Mouse (Mus musculus): ENCODE measurements at regions not wholly inside any gene's neighbourhood (a gene's known extent, or its start where the extent isn't known, plus 50 kb on each side); places are given as distances from the start of the nearest gene placed in this dataset.

DNA sequence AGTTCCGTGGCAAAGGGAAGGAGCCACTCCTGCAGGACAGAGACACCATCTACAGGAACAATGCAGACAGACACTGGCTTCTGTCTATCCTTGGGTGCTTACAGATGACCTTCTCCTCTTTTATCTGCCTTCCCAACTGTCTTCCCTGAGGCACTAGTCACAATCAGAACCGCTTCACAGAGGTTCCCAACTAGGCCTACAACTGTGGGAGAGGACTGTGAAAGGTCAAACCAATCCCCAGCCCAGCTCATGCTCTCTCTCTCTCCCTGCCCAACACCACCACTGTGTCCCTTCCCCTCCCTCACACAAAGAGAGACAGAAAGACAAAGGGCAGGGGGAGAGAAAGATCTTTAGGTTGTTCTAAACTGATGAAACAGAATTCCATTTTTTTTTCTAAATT, 61.3 kb downstream of the Tmem17 start:
- H3K4me1 ChIP-seq (ENCODE audit: insufficient read depth), result no peaks in the 10 kb centered on the region
- 33% methylated on average over 2 of the region's 2 CpGs for WGBS (ENCODE audit: insufficient replicate concordance)
- H3K4me3 ChIP-seq (ENCODE audit: low read depth, low read length), result no peak overlapping the region
- H3K9me3 ChIP-seq (ENCODE audit: low read length), result 0 out of 2 replicates have a peak, but pooled peaks cover 2% of the 10 kb centered on the region
- no peak overlapping the region for H3K9ac ChIP-seq (replicated peaks)
- DNase-seq, result no peak
- H3K27ac ChIP-seq (ENCODE audit: low read depth), result no peak overlapping the region
- H3K27me3 ChIP-seq (ENCODE audit: insufficient read depth, low read length), result no peaks in the 10 kb centered on the region
- no peak overlapping the region for H3K4me2 ChIP-seq (ENCODE audit: low read depth, low read length)
- ATAC-seq, result no peak
- no peaks in the 10 kb centered on the region for H3K36me3 ChIP-seq (replicated peaks; ENCODE audit: insufficient read depth, low read length)
- TF ChIP-seq CTCF (IDR thresholded peaks at IDR 0.05; ENCODE audit: low read depth) (no peak), EP300 (IDR thresholded peaks at IDR 0.05; ENCODE audit: low read depth) (no peak)

DNA sequence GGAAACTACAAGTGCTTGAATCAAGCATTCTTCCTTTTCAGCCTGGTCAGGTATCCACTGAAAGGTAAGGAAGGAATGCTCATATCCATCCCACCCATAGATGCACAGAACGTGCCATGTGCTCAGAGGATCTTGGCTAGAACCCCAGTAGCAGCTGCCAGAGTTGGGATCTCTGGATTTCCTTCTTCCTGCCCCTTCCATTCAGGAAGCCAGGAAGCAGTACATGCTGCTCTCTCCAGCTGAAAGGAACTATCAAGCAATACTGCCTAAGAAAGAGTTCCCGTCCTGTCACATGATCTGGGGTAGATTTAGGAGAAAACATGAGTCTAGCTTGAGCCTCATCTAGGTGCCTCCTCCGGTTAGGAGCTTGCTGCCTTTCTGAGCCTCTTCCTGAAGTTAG, 61.9 kb downstream of the Tmem17 start:
- H3K36me3 ChIP-seq (replicated peaks; ENCODE audit: insufficient read depth, low read length), result no peaks in the 10 kb centered on the region

DNA sequence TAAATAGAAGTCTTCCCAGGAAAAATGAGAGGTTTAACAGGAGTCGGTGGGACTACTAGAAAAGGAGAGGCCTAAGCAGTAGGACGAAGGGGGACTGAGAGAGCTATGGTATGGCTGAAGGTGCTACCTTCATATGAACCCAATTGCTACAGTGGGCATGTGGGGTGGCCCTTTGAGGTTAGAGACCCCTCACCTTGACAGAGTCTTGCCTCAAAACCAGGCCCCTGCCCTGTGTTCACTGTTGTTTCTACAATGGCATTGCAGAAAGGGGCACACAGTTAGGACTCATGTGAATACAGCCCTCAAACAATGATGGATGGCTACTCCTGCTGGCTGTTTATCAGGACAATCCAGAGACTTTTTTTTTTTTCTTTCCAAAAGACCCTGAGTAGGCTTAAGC, 62.6 kb downstream of the Tmem17 start:
- Histone ChIP-seq H3K4me1 (ENCODE audit: insufficient read depth) (no peaks in the 10 kb centered on the region), H3K4me2 (ENCODE audit: low read depth, low read length) (no peak overlapping the region), H3K36me3 (replicated peaks; ENCODE audit: insufficient read depth, low read length) (no peaks in the 10 kb centered on the region), H3K9ac (replicated peaks) (no peak overlapping the region), H3K27ac (ENCODE audit: low read depth) (no peak overlapping the region), H3K9me3 (ENCODE audit: low read length) (0 out of 2 replicates have a peak, but pooled peaks cover 2% of the 10 kb centered on the region), H3K27me3 (ENCODE audit: insufficient read depth, low read length) (no peaks in the 10 kb centered on the region), H3K4me3 (ENCODE audit: low read depth, low read length) (no peak overlapping the region)
- TF ChIP-seq EP300 (IDR thresholded peaks at IDR 0.05; ENCODE audit: low read depth), result no peak
- TF ChIP-seq CTCF (IDR thresholded peaks at IDR 0.05; ENCODE audit: low read depth), result no peak
- DNase-seq, result no peak
- WGBS (ENCODE audit: insufficient replicate concordance), result 84% methylated on average over 2 of the region's 2 CpGs
- no peak for ATAC-seq

More for the DNA sequence above, 61.9 kb downstream of the Tmem17 start:
- DNase-seq (no peak), ATAC-seq (no peak)
- no peaks in the 10 kb centered on the region for H3K4me1 ChIP-seq (ENCODE audit: insufficient read depth)
- H3K4me2 ChIP-seq (ENCODE audit: low read depth, low read length), result no peak overlapping the region
- H3K9ac ChIP-seq (replicated peaks), result no peak overlapping the region
- TF ChIP-seq CTCF (IDR thresholded peaks at IDR 0.05; ENCODE audit: low read depth), result no peak
- no peak for TF ChIP-seq EP300 (IDR thresholded peaks at IDR 0.05; ENCODE audit: low read depth)
- H3K27ac ChIP-seq (ENCODE audit: low read depth), result no peak overlapping the region
- H3K4me3 ChIP-seq (ENCODE audit: low read depth, low read length), result no peak overlapping the region
- no peaks in the 10 kb centered on the region for H3K27me3 ChIP-seq (ENCODE audit: insufficient read depth, low read length)
- WGBS (ENCODE audit: insufficient replicate concordance), result 67% methylated on average over 3 of the region's 3 CpGs
- H3K9me3 ChIP-seq (ENCODE audit: low read length), result 0 out of 2 replicates have a peak, but pooled peaks cover 2% of the 10 kb centered on the region

DNA sequence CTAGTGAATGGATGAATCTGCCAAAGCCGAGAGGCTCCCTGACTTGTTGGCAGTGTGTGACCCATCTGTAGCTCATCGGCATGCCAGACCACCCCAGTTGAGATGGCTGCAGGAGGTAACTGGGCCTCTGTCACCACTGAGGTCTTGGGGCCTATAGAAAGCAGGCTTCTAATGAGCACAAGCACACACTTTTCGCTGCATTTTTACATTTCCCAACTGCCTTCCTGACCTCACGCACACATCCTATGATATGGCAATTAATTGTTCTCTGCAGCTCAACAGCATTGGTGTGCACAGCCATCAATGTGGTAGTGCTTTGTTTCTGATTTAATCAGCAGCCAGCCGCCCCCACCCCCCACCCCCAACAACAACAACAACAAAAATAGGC, 72.2 kb downstream of the Tmem17 start:
- Histone ChIP-seq H3K36me3 (replicated peaks; ENCODE audit: insufficient read depth, low read length) (no peaks in the 10 kb centered on the region), H3K4me1 (ENCODE audit: insufficient read depth) (peaks cover 3% of the 10 kb centered on the region; the same call in 1 of the 2 replicates), H3K9ac (replicated peaks) (no peak overlapping the region), H3K9me3 (ENCODE audit: low read length) (no peaks in the 10 kb centered on the region), H3K4me2 (ENCODE audit: low read depth, low read length) (peak overlapping the region; percentile 53; the same call in 1 of the 2 replicates), H3K27ac (ENCODE audit: low read depth) (no peak overlapping the region; the same call in 1 of the 2 replicates), H3K4me3 (ENCODE audit: low read depth, low read length) (no peak overlapping the region), H3K27me3 (ENCODE audit: insufficient read depth, low read length) (no peaks in the 10 kb centered on the region)
- TF ChIP-seq CTCF (IDR thresholded peaks at IDR 0.05; ENCODE audit: low read depth), result no peak
- TF ChIP-seq EP300 (IDR thresholded peaks at IDR 0.05; ENCODE audit: low read depth), result no peak
- ATAC-seq (no peak), DNase-seq (no peak)
- 45% methylated on average over 5 of the region's 5 CpGs for WGBS (ENCODE audit: insufficient replicate concordance)

DNA sequence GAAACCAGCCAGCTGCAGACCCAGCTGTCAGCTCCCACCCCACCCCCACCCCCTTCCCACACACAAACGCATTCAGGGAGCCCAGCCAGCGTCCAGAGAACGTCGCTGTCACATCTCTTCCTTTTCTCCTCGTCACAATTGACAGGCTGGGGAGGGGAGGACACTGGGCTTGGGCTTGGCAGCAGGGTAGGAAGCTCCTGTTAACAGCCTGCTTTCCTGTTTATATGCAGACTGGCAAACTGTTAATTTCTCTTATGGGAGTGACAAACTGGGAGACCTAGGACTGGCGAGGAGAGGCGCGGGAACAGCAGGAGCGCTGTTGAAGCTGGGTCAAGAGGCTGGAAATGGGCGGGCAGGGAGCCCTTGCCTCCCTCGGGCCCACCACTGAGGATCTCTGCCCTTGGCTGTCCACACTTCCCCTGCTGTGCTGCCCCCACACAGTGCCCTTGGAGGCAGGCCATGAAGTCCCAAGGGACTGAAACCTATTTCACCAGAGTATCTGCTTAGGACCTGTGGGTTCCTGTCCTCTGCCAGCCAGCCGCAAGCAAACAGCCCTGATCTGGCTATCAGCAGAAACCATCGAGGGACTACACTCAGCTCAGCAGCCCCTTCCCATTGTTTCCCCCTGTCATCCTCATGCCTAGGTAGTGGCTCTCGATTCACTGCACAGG, 72.7 kb downstream of the Tmem17 start:
- H3K4me1 ChIP-seq (ENCODE audit: insufficient read depth), result peaks cover 3% of the 10 kb centered on the region; the same call in 1 of the 2 replicates
- TF ChIP-seq EP300 (IDR thresholded peaks at IDR 0.05; ENCODE audit: low read depth) (no peak), CTCF (IDR thresholded peaks at IDR 0.05; ENCODE audit: low read depth) (no peak)
- DNase-seq (peak; percentile 21), ATAC-seq (peak; percentile 31; the same call in 1 of the 2 replicates)
- no peaks in the 10 kb centered on the region for H3K9me3 ChIP-seq (ENCODE audit: low read length)
- H3K36me3 ChIP-seq (replicated peaks; ENCODE audit: insufficient read depth, low read length), result no peaks in the 10 kb centered on the region
- no peaks in the 10 kb centered on the region for H3K27me3 ChIP-seq (ENCODE audit: insufficient read depth, low read length)
- H3K4me2 ChIP-seq (ENCODE audit: low read depth, low read length), result peak overlapping the region; percentile 53
- peak overlapping the region; percentile 18; the same call in 1 of the 2 replicates for H3K27ac ChIP-seq (ENCODE audit: low read depth)
- 9% methylated on average over 14 of the region's 14 CpGs for WGBS (ENCODE audit: insufficient replicate concordance)
- H3K9ac ChIP-seq (replicated peaks), result 0 out of 2 replicates have a peak overlapping the region, but pooled peaks have one; percentile 48
- no peak overlapping the region for H3K4me3 ChIP-seq (ENCODE audit: low read depth, low read length)

DNA sequence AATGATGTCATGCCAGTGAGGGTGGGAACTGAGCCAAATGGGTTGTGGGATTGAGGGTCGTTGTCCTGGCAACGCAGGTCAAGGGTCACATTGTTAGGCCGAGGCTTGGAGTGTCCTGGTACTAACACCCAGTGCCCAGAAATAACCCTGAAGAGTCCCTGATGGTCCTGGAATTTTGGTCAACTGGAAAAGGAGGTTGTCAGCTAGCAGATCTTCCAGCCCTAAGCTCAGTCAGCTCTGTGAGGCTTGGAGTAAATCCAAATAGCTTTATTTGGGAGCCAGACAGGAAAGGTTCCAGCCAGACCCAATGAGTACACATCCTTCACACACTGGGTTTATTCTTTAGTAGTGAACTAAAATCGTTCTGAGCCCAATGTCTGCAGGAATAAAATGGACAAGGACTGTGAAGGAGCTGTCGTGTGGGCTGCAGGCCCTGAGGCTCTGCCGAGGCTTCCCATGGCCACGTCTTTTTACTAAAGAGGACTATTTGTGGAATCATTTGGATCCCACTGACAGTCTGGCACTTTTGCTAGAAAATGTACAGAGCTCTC, 75.9 kb downstream of the Tmem17 start:
- H3K36me3 ChIP-seq (replicated peaks; ENCODE audit: insufficient read depth, low read length), result no peaks in the 10 kb centered on the region
- H3K27me3 ChIP-seq (ENCODE audit: insufficient read depth, low read length), result no peaks in the 10 kb centered on the region
- DNase-seq (peak; percentile 28), ATAC-seq (peak; percentile 38; the same call in 1 of the 2 replicates)
- H3K27ac ChIP-seq (ENCODE audit: low read depth), result peak overlapping the region; percentile 44; the same call in 1 of the 2 replicates
- no peak overlapping the region for H3K9ac ChIP-seq (replicated peaks)
- H3K4me3 ChIP-seq (ENCODE audit: low read depth, low read length), result no peak overlapping the region
- TF ChIP-seq EP300 (IDR thresholded peaks at IDR 0.05; ENCODE audit: low read depth) (no peak), CTCF (IDR thresholded peaks at IDR 0.05; ENCODE audit: low read depth) (no peak)
- no peaks in the 10 kb centered on the region for H3K9me3 ChIP-seq (ENCODE audit: low read length)
- WGBS (ENCODE audit: insufficient replicate concordance), result 60% methylated on average over 7 of the region's 7 CpGs
- no peak overlapping the region for H3K4me2 ChIP-seq (ENCODE audit: low read depth, low read length)
- H3K4me1 ChIP-seq (ENCODE audit: insufficient read depth), result peaks cover 3% of the 10 kb centered on the region; the same call in 1 of the 2 replicates
